In genomic region chr19:7482599-7483511, GRCm38 (mm10) we compare ENCODE assay signal across 7 mouse cellular contexts. TPM values are rescaled to one million over a fixed set of nuclear protein-coding genes. Genes with fewer than 3 reads are reported as not detected.
A peak's percentile ranks its signal among the peaks of the same experiment; 100 is the strongest.
DNase-seq lines count a peak whose midpoint lies in the region; ATAC-seq and TF ChIP-seq lines count a peak whose summit lies in the region.

Rtn3 (minus strand) TSS chr19:7483281.

- under 1% methylated on average over 80 of the region's 80 CpGs for WGBS in embryonic facial prominence, embryonic 12.5 days
- WGBS in kidney, adult 2 months, result 1% methylated on average over 80 of the region's 80 CpGs
- WGBS in limb, embryonic 12.5 days, result under 1% methylated on average over 80 of the region's 80 CpGs
- under 1% methylated on average over 80 of the region's 80 CpGs for WGBS in midbrain, embryonic 15.5 days
- under 1% methylated on average over 80 of the region's 80 CpGs for whole genome bisulfite sequencing in spleen, adult 2 months

- no peaks in the 10 kb centered on the region for H3K27me3 ChIP-seq in embryonic facial prominence, embryonic 12.5 days
- H3K27me3 ChIP-seq in kidney, adult 2 months (replicated peaks; ENCODE audit: control insufficient read depth, insufficient read depth, low read length), result no peaks in the 10 kb centered on the region
- H3K27me3 ChIP-seq in limb, embryonic 12.5 days, result no peaks in the 10 kb centered on the region
- no peaks in the 10 kb centered on the region for H3K27me3 ChIP-seq in midbrain, embryonic 15.5 days (replicated peaks)
- no peaks in the 10 kb centered on the region for H3K27me3 ChIP-seq in spleen, adult 2 months (ENCODE audit: control insufficient read depth, insufficient read depth, low read length)

- no peak for TF ChIP-seq CTCF in kidney, adult 2 months (conservative IDR thresholded peaks at IDR 0.05; ENCODE audit: insufficient read depth, insufficient read length, low read depth, low read length)
- no peak for TF ChIP-seq CTCF in spleen, adult 2 months (IDR thresholded peaks at IDR 0.05; ENCODE audit: extremely low read depth, insufficient read depth, insufficient read length, insufficient replicate concordance)

- H3K36me3 ChIP-seq in embryonic facial prominence, embryonic 12.5 days, result no peaks in the 10 kb centered on the region
- no peaks in the 10 kb centered on the region for H3K36me3 ChIP-seq in kidney, adult 2 months (ENCODE audit: control insufficient read depth, insufficient read depth, low read length)
- H3K36me3 ChIP-seq in limb, embryonic 12.5 days, result no peaks in the 10 kb centered on the region
- H3K36me3 ChIP-seq in midbrain, embryonic 15.5 days (replicated peaks), result no peaks in the 10 kb centered on the region
- H3K36me3 ChIP-seq in spleen, adult 2 months (ENCODE audit: control insufficient read depth, insufficient read depth, low read length), result no peaks in the 10 kb centered on the region

- peak within 1 kb of the TSS; percentile 99 for H3K27ac ChIP-seq in embryonic facial prominence, embryonic 12.5 days
- H3K27ac ChIP-seq in kidney, adult 2 months (ENCODE audit: insufficient read depth, low read depth, low read length), result peak within 1 kb of the TSS; percentile 94
- H3K27ac ChIP-seq in limb, embryonic 12.5 days, result peak within 1 kb of the TSS; percentile 99
- peak within 1 kb of the TSS; percentile 100 for H3K27ac ChIP-seq in midbrain, embryonic 15.5 days
- peak within 1 kb of the TSS; percentile 86 for H3K27ac ChIP-seq in spleen, adult 2 months (ENCODE audit: insufficient read depth, low read length)

- H3K4me3 ChIP-seq in embryonic facial prominence, embryonic 12.5 days, result peak within 1 kb of the TSS; percentile 98
- H3K4me3 ChIP-seq in kidney, adult 2 months (ENCODE audit: insufficient read depth, low read depth, low read length), result peak within 1 kb of the TSS; percentile 88
- peak within 1 kb of the TSS; percentile 98 for H3K4me3 ChIP-seq in limb, embryonic 12.5 days (replicated peaks)
- H3K4me3 ChIP-seq in midbrain, embryonic 15.5 days, result peak within 1 kb of the TSS; percentile 100
- peak within 1 kb of the TSS; percentile 98 for H3K4me3 ChIP-seq in spleen, adult 2 months (ENCODE audit: extremely low read depth, insufficient read depth, insufficient read length)

- no peaks in the 10 kb centered on the region for H3K9me3 ChIP-seq in embryonic facial prominence, embryonic 12.5 days
- H3K9me3 ChIP-seq in limb, embryonic 12.5 days, result no peaks in the 10 kb centered on the region
- H3K9me3 ChIP-seq in midbrain, embryonic 15.5 days, result no peaks in the 10 kb centered on the region

- DNase-seq in adrenal gland, postnatal 25 days, result peak; percentile 99
- peak; percentile 96 to 99 for DNase-seq in heart, adult 18-20 months
- peak; percentile 98 for DNase-seq in kidney, adult 2 months
- DNase-seq in spleen, adult 2 months (ENCODE audit: low read depth in 1 of 2, low spot score in 2 of 2), result peak; percentile 88 to 96

- peak within 1 kb of the TSS; percentile 69 for H3K4me2 ChIP-seq in embryonic facial prominence, embryonic 12.5 days (replicated peaks)
- H3K4me2 ChIP-seq in limb, embryonic 12.5 days, result peak within 1 kb of the TSS; percentile 72
- peak within 1 kb of the TSS; percentile 60 for H3K4me2 ChIP-seq in midbrain, embryonic 15.5 days

- peak; percentile 91 for ATAC-seq in embryonic facial prominence, embryonic 12.5 days (ENCODE audit: insufficient number of reproducible peaks, insufficient read depth, low FRiP score, low TSS enrichment)
- peak; percentile 94 for ATAC-seq in limb, embryonic 12.5 days (ENCODE audit: insufficient number of reproducible peaks, insufficient read depth, low FRiP score, low TSS enrichment, low read depth)
- ATAC-seq in midbrain, embryonic 15.5 days (replicated peaks), result peak; percentile 93

- H3K4me1 ChIP-seq in embryonic facial prominence, embryonic 12.5 days, result peaks cover 9% of the 10 kb centered on the region
- H3K4me1 ChIP-seq in kidney, adult 2 months (ENCODE audit: control insufficient read depth, insufficient read depth, low read length), result peaks cover 9% of the 10 kb centered on the region; the same call in 1 of the 2 replicates
- H3K4me1 ChIP-seq in limb, embryonic 12.5 days (replicated peaks), result peaks cover 8% of the 10 kb centered on the region; the same call in 1 of the 2 replicates
- peaks cover 38% of the 10 kb centered on the region for H3K4me1 ChIP-seq in midbrain, embryonic 15.5 days
- peaks cover 6% of the 10 kb centered on the region; the same call in 1 of the 2 replicates for H3K4me1 ChIP-seq in spleen, adult 2 months (ENCODE audit: control insufficient read depth, insufficient read depth, insufficient read length)

- H3K9ac ChIP-seq in embryonic facial prominence, embryonic 12.5 days, result peak within 1 kb of the TSS; percentile 98
- peak within 1 kb of the TSS; percentile 93 for H3K9ac ChIP-seq in limb, embryonic 12.5 days (replicated peaks)
- peak within 1 kb of the TSS; percentile 100 for H3K9ac ChIP-seq in midbrain, embryonic 15.5 days

- TF ChIP-seq POLR2A in kidney, adult 2 months (IDR thresholded peaks at IDR 0.05; ENCODE audit: low read depth, low read length), result peak; percentile 99
- peak; percentile 89 for TF ChIP-seq POLR2A in spleen, adult 2 months (IDR thresholded peaks at IDR 0.05; ENCODE audit: low read depth, low read length)

RNA-seq across cellular contexts. Expression of gene Rtn3, which starts in this region (rescaled TPM):
- total RNA-seq in adrenal gland, postnatal 25 days (2021), result 131 TPM in 2 replicates
- polyA plus RNA-seq in embryonic facial prominence, embryonic 12.5 days (2016; fragmentation: Nextera tagmentation; extraction: Ambion mirVana), result 143 TPM in 2 replicates
- total RNA-seq in heart, adult 18-20 months (2021), result 10 to 100 TPM; 70.9 to 79.7 TPM
- 186 and 190 TPM in 2 replicates for polyA plus RNA-seq in kidney, adult 2 months (2012; rRNA removed)
- polyA plus RNA-seq in limb, embryonic 12.5 days (2016; fragmentation: Nextera tagmentation; extraction: Ambion mirVana), result 99.6 and 105 TPM in 2 replicates
- polyA plus RNA-seq in midbrain, embryonic 15.5 days (2015; fragmentation: Nextera tagmentation; extraction: Ambion mirVana), result 644 and 648 TPM in 2 replicates
- 39.6 and 53.4 TPM in 2 replicates for polyA plus RNA-seq in spleen, adult 2 months (2012; rRNA removed)

Comparison
In these comparisons a context has a peak if more than half of its experiments do, and no peak if none do; other contexts are left out.
1. Peak in every context shown above with its lines: DNase-seq, ATAC-seq, H3K4me3 ChIP-seq and H3K27ac ChIP-seq.